Mouse (Mus musculus): ENCODE data around the gene Tns3. TPM values are rescaled to one million over a fixed set of nuclear protein-coding genes. Genes with fewer than 3 reads are reported as not detected.

Gene Tns3
- polyA plus RNA-seq, 1 experiment from 2014 or later = 58.1 TPM

DNA sequence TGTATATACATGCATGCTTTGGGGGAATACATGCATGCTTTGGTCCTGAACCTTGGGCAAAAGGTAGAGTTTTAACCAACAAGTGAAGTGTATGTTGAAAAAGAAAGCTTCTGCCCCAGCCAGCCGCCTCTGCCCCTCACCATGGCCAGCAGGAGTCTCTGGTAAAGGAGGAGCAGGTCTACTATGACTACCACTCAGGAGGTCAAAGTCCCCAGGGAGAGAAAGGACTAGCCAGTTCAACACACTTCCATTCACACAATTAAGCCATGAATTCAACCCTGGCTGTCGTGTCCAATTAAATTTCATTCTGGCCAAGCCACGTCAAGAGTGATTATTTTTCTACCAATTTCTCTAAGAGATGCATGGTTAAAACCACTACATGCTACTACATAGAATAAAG, 81.2 kb downstream of the Tns3 start:
- Histone ChIP-seq H3K9me3 (ENCODE audit: control insufficient read depth, low read length) (no peaks in the 10 kb centered on the region), H3K36me3 (ENCODE audit: control insufficient read depth, insufficient read depth, low read length) (no peaks in the 10 kb centered on the region), H3K9ac (ENCODE audit: low read length) (no peak overlapping the region), H3K4me3 (ENCODE audit: low read length) (no peak overlapping the region), H3K27ac (ENCODE audit: low read length) (no peak overlapping the region), H3K4me1 (replicated peaks; ENCODE audit: control insufficient read depth, insufficient read depth, low read length) (peaks cover 40% of the 10 kb centered on the region), H3K4me2 (ENCODE audit: low read depth, low read length) (no peak overlapping the region), H3K27me3 (ENCODE audit: control insufficient read depth, insufficient read depth, low read depth, low read length) (no peaks in the 10 kb centered on the region)
- 92% methylated on average over 3 of the region's 3 CpGs for whole genome bisulfite sequencing
- ATAC-seq (ENCODE audit: low read depth) = no peak

DNA sequence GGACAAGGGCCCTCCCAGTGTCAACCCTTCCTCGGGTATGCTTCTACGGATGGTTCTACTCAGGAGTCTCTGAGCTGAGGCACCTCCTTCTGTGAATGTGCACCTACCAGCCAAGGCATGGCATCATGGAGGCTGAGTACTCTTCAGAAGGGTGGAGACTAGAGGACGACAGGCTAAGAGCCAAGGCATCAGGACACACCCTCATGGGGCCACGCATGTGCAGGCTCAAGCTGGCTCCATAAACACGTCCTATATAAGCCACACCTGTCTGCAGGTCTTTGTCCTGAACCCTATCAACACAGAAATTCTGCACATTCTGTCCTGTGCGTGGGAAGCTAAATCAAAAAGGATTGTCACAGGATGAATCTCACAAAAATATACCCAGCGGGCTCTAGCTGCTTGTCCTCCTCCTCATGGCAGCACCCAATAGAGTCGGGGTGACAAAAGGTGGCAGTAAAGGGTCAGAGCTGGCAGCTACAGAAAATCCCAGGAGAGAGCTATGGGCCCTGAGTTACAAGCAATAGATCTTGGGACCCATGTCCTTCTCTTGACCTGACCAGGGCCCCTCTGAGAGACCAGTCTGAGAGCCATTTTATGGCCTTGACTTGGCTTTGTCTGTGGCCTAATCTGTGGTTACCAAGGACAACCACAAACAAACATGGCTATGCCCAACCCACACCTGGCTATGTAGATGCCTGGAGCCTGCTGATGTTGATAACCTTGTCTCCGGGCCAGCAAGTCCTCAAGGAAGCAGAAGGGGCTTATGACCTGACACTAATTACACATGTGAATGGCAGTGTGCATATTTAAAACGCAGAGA, 82.0 kb downstream of the Tns3 start:
- no peaks in the 10 kb centered on the region for H3K36me3 ChIP-seq (ENCODE audit: control insufficient read depth, insufficient read depth, low read length)
- ATAC-seq (ENCODE audit: low read depth) = no peak
- H3K9me3 ChIP-seq (ENCODE audit: control insufficient read depth, low read length) = no peaks in the 10 kb centered on the region
- H3K27ac ChIP-seq (ENCODE audit: low read length) = no peak overlapping the region
- H3K4me1 ChIP-seq (replicated peaks; ENCODE audit: control insufficient read depth, insufficient read depth, low read length) = peaks cover 34% of the 10 kb centered on the region
- no peak overlapping the region for H3K4me3 ChIP-seq (ENCODE audit: low read length)
- H3K27me3 ChIP-seq (ENCODE audit: control insufficient read depth, insufficient read depth, low read depth, low read length) = no peaks in the 10 kb centered on the region
- no peak overlapping the region for H3K4me2 ChIP-seq (ENCODE audit: low read depth, low read length)
- H3K9ac ChIP-seq (ENCODE audit: low read length) = no peak overlapping the region
- 73% methylated on average over 10 of the region's 10 CpGs for WGBS

DNA sequence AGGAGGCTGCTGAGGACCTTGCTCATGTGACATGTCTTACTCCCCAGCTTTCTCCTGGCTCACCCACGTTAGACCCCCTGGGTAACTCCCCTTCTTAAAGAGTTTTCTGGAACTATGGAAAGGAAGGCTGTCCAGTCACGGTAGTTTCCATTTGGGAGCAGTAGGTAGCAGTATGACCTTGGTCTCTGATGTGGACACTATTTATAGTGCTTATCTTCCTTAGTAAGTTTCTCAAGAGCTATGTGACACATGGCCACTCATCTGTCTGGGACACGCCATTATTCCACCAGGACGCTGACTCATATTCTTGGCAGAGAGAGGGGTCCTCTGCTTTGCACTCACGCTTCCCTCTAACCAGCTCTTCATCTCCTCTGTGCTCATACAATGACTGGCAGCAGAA, 84.5 kb downstream of the Tns3 start:
- H3K36me3 ChIP-seq (ENCODE audit: control insufficient read depth, insufficient read depth, low read length) = no peaks in the 10 kb centered on the region
- ATAC-seq (ENCODE audit: low read depth) = peak; percentile 94
- H3K9ac ChIP-seq (ENCODE audit: low read length) = no peak overlapping the region
- H3K27me3 ChIP-seq (ENCODE audit: control insufficient read depth, insufficient read depth, low read depth, low read length) = no peaks in the 10 kb centered on the region
- H3K4me3 ChIP-seq (ENCODE audit: low read length) = no peak overlapping the region
- no peaks in the 10 kb centered on the region for H3K9me3 ChIP-seq (ENCODE audit: control insufficient read depth, low read length)
- no peak overlapping the region for H3K4me2 ChIP-seq (ENCODE audit: low read depth, low read length)
- peaks cover 24% of the 10 kb centered on the region for H3K4me1 ChIP-seq (replicated peaks; ENCODE audit: control insufficient read depth, insufficient read depth, low read length)
- H3K27ac ChIP-seq (ENCODE audit: low read length) = peak overlapping the region; percentile 74
- 9% methylated on average over 5 of the region's 5 CpGs for WGBS

DNA sequence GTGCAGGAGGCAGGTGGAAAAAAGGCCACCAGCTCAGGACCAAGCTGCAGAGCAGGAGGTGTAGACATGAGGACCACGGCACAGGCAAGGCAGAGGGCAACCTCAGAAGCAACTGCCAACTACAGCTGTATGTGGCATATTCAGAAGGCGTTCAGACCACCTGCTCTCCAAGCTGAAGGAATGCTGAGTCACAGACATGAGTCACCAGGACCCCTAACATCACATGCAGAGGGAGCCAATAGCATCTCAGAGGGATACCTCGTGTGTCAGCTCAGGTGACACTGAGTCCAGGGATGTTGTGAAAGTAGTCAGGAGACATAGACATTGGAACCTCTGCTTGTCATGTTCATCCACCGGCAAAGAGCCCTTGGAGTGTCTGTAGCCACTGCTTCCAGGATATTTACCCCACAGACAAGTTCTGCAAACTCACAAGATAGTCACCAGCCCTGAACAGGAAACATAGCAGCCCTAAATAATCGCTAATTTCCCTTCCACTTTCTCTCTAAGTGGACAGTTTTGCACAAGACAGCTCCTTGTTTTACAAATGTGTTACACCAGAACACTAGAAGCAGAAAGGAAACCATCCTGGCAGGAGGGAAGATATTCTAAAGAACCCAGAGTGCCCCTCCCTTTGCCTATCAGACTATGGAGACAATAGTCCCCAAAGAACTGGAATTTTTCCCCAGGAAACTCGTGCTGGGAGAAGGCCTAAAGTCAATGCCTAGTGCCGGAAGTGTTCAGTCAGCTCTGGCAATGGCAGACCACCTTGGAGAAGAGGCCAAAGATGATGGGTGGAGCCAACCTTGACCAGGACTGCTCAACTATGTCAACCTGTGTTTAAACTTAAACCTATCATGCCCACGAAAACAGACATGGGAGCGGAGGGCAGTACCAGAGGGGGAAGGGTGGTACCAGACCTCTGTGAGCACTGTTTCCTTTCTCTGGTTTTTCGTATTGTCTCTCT, 88.8 kb downstream of the Tns3 start:
- Histone ChIP-seq H3K9ac (ENCODE audit: low read length) (no peak overlapping the region), H3K36me3 (ENCODE audit: control insufficient read depth, insufficient read depth, low read length) (no peaks in the 10 kb centered on the region), H3K4me1 (replicated peaks; ENCODE audit: control insufficient read depth, insufficient read depth, low read length) (peaks cover 14% of the 10 kb centered on the region), H3K9me3 (ENCODE audit: control insufficient read depth, low read length) (no peaks in the 10 kb centered on the region), H3K4me3 (ENCODE audit: low read length) (no peak overlapping the region), H3K27me3 (ENCODE audit: control insufficient read depth, insufficient read depth, low read depth, low read length) (no peaks in the 10 kb centered on the region), H3K4me2 (ENCODE audit: low read depth, low read length) (no peak overlapping the region), H3K27ac (ENCODE audit: low read length) (no peak overlapping the region)
- ATAC-seq (ENCODE audit: low read depth) = no peak
- 67% methylated on average over 10 of the region's 10 CpGs for WGBS

DNA sequence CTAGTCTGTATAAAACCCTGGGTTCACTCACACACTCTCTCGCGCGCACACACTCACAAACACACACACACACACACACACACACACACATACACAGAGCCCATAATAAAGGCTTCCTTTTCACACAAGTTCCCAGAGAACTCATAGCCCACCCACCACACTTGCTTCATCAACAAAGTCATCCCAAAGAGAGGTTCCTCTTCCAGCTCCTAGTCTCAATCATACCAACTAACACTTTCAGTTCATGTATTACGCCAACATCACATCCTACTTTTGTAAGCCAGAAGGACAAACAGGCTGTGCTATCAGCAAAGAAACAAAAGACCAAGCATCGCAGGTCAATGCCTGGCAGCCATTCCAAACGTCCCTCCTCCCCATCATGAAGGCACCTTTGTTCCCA, 89.8 kb downstream of the Tns3 start:
- no peak for ATAC-seq (ENCODE audit: low read depth)
- H3K27ac ChIP-seq (ENCODE audit: low read length) = no peak overlapping the region
- 84% methylated on average over 6 of the region's 6 CpGs for WGBS
- H3K36me3 ChIP-seq (ENCODE audit: control insufficient read depth, insufficient read depth, low read length) = no peaks in the 10 kb centered on the region
- H3K27me3 ChIP-seq (ENCODE audit: control insufficient read depth, insufficient read depth, low read depth, low read length) = no peaks in the 10 kb centered on the region
- H3K4me2 ChIP-seq (ENCODE audit: low read depth, low read length) = no peak overlapping the region
- peaks cover 5% of the 10 kb centered on the region for H3K4me1 ChIP-seq (replicated peaks; ENCODE audit: control insufficient read depth, insufficient read depth, low read length)
- no peaks in the 10 kb centered on the region for H3K9me3 ChIP-seq (ENCODE audit: control insufficient read depth, low read length)
- H3K4me3 ChIP-seq (ENCODE audit: low read length) = no peak overlapping the region
- H3K9ac ChIP-seq (ENCODE audit: low read length) = no peak overlapping the region

DNA sequence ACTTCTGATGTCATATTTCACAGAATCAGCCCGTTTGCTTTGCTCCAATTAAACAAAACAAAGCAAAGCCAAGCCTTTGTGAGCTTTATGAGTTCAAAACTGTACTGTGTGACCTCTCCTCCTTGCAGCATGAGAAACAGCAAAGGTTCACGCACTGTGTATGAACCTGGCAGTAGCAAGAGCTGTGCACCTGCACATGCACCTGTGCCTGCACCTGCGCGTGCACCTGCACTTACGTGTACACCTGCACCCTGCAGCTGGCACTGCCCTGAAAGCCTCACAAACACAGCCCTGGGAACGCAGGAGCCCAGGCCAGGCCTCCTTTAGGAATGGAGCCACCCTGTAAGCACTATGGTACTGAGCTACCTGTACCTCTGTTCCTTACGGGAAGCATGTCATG, 91.6 kb downstream of the Tns3 start:
- no peak overlapping the region for H3K4me3 ChIP-seq (ENCODE audit: low read length)
- H3K9me3 ChIP-seq (ENCODE audit: control insufficient read depth, low read length) = no peaks in the 10 kb centered on the region
- no peaks in the 10 kb centered on the region for H3K36me3 ChIP-seq (ENCODE audit: control insufficient read depth, insufficient read depth, low read length)
- no peaks in the 10 kb centered on the region for H3K27me3 ChIP-seq (ENCODE audit: control insufficient read depth, insufficient read depth, low read depth, low read length)
- H3K4me1 ChIP-seq (replicated peaks; ENCODE audit: control insufficient read depth, insufficient read depth, low read length) = peaks cover 7% of the 10 kb centered on the region
- peak; percentile 35; the same call in 1 of the 2 replicates for ATAC-seq (ENCODE audit: low read depth)
- H3K9ac ChIP-seq (ENCODE audit: low read length) = no peak overlapping the region
- no peak overlapping the region for H3K4me2 ChIP-seq (ENCODE audit: low read depth, low read length)
- H3K27ac ChIP-seq (ENCODE audit: low read length) = no peak overlapping the region
- WGBS = 65% methylated on average over 7 of the region's 7 CpGs

DNA sequence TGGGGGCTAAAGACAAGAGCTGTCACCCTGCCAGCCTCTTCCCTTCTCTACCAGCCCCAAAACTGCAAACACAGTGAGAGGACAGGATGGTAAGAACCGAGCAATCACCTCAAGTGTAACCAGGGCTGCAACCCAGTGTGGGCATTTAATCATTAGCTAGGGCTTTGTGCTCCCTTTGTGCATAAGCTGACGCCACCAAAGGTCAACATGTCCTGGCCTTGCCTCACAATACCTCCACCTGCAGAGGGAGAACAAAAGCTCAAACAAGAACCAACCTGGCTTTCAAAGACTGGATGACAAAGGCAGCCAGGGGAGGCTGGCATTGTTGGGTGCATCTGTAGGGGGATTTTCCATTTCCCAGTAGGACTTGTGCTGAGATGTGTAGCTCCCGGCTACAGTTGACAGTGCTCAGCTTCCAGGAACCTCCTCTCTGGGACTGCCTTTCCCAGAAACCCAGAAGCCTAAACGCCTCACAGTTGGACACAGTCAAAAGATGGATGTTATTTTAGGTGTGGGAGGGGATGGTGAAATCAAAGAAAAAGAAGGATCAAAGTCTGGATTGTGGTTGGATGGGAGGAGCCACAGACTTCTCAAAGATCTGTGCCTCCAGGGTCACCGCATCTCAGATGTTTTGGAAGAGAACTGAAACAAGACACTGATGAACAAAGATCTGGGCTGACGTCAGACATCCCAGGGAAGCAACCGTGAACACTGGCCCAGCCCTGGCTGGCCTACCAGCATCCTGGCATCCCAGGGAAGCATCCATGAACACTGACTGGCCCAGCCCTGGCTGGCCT, 94.9 kb downstream of the Tns3 start:
- peak; percentile 53 for ATAC-seq (ENCODE audit: low read depth)
- Histone ChIP-seq H3K4me2 (ENCODE audit: low read depth, low read length) (no peak overlapping the region), H3K27me3 (ENCODE audit: control insufficient read depth, insufficient read depth, low read depth, low read length) (no peaks in the 10 kb centered on the region), H3K9me3 (ENCODE audit: control insufficient read depth, low read length) (peaks cover 3% of the 10 kb centered on the region; the same call in 1 of the 2 replicates), H3K36me3 (ENCODE audit: control insufficient read depth, insufficient read depth, low read length) (peaks cover 4% of the 10 kb centered on the region; the same call in 1 of the 2 replicates), H3K4me3 (ENCODE audit: low read length) (no peak overlapping the region), H3K27ac (ENCODE audit: low read length) (peak overlapping the region; percentile 52), H3K9ac (ENCODE audit: low read length) (no peak overlapping the region), H3K4me1 (replicated peaks; ENCODE audit: control insufficient read depth, insufficient read depth, low read length) (peaks cover 7% of the 10 kb centered on the region)
- WGBS = 38% methylated on average over 7 of the region's 7 CpGs

DNA sequence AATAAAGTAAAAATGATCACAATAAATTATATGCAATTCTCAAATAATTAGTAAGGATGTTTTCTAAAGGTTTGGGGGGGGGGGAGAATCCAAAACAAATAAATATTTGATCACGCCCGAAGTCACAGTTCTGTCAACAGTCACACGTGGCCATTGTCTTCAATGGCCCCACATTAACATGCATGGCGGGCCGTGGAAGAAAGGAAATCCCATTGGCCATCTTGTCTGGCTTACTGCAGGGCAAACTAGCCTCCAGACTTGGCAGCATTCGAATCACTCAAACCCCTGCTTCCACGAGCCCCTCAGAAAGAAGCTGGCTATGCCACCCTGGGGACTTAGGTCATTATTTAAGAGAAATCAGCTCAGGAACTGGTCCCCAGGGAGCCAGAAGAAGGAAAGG, 95.5 kb downstream of the Tns3 start:
- peaks cover 4% of the 10 kb centered on the region; the same call in 1 of the 2 replicates for H3K36me3 ChIP-seq (ENCODE audit: control insufficient read depth, insufficient read depth, low read length)
- no peak for ATAC-seq (ENCODE audit: low read depth)
- no peaks in the 10 kb centered on the region for H3K27me3 ChIP-seq (ENCODE audit: control insufficient read depth, insufficient read depth, low read depth, low read length)
- no peak overlapping the region for H3K9ac ChIP-seq (ENCODE audit: low read length)
- H3K9me3 ChIP-seq (ENCODE audit: control insufficient read depth, low read length) = peaks cover 3% of the 10 kb centered on the region; the same call in 1 of the 2 replicates
- H3K4me1 ChIP-seq (replicated peaks; ENCODE audit: control insufficient read depth, insufficient read depth, low read length) = peaks cover 7% of the 10 kb centered on the region
- 59% methylated on average over 7 of the region's 7 CpGs for WGBS
- H3K27ac ChIP-seq (ENCODE audit: low read length) = peak overlapping the region; percentile 1; the same call in 1 of the 2 replicates
- H3K4me2 ChIP-seq (ENCODE audit: low read depth, low read length) = no peak overlapping the region
- H3K4me3 ChIP-seq (ENCODE audit: low read length) = no peak overlapping the region
